ENCODE assay signal across 13 mouse cellular contexts in the genomic region with DNA sequence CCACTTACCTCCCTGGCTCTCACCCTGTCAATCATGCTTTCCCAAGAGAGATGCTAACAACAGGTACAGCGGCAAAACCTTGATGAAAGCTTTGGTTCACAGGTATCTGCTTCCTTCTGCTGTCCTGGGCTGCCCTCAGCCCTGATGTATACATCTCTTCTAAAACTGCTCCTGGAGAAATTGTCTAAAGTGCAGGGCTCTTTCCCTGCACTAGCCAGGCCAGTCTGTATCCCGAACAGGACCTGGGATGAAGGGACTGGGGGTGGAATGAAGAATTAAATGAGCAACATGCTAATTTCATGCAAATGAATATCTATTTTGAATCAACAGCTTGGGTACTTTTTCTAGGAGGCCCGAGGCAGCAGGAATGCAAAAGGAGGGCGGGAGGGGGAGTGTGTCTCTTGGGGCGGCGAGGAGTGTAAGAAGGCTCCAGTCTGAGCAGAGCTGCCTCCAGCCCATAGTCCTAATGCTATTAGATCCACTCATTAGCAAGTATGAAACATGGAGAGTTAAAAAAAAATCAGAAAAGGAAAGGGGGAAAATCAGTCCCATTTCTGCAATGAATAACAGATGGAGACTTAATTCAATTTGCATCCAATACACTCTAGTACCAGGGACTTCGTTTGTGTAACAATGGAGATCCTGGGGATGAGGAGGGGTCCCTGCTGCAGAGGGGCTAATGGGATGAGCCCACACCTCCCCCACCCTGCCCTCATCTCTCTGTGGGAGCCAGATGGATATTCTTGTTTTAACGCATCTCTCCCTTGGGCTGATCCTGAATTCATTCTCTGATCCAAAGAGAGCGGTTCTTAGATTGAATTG.
DNase-seq lines count a peak whose midpoint lies in the region; ATAC-seq and TF ChIP-seq lines count a peak whose summit lies in the region.
"Had no signal": no experiment of that assay in that cellular context is flagged by ENCODE, and none has a peak within 500 bp of the region (broad histone marks: within the 10 kb centered on the region; RNA-seq: fewer than 3 reads in every experiment).

No protein-coding gene starts in this region.

- in situ Hi-C loops in ES-E14 (cut with MboI; ENCODE audit: low sequenced_read_pairs in 2 of 2, unreplicated experiment in 2 of 2): no loop called here

- WGBS in forebrain, embryonic 14.5 days: 5% methylated on average over 9 of the region's 9 CpGs
- 5% methylated on average over 9 of the region's 9 CpGs for WGBS in midbrain, embryonic 12.5 days

- no peak overlapping the region for H3K4me3 ChIP-seq in ES-E14 (ENCODE audit: insufficient read depth in 1 of 2, low read depth in 1 of 2, low read length in 2 of 2, poor library complexity in 1 of 2, severe bottlenecking in 1 of 2)
- H3K4me3 ChIP-seq in forebrain, embryonic 14.5 days (ENCODE audit: low read depth, low read length): no peak overlapping the region
- no peak overlapping the region for H3K4me3 ChIP-seq in midbrain, embryonic 12.5 days
- H3K4me3 ChIP-seq: limb, embryonic 12.5 days had no signal

- DNase-seq in frontal cortex, adult 2 months (ENCODE audit: extremely low spot score in 1 of 2, low spot score in 1 of 2): peak; percentile 24 to 57
- DNase-seq in frontal cortex, postnatal 14 days (ENCODE audit: low spot score in 2 of 2): no peak
- DNase-seq in ES-E14 (ENCODE audit: low read depth, low spot score): no peak
- peak; percentile 66 for DNase-seq in forebrain, embryonic 14.5 days (ENCODE audit: low spot score)
- DNase-seq in spleen, postnatal 10 days (ENCODE audit: low spot score in 2 of 2): no peak
- DNase-seq in ovary, adult 18-20 months (ENCODE audit: low spot score): no peak
- DNase-seq in lung, postnatal 25 days (ENCODE audit: low spot score): no peak
- DNase-seq: cerebellum, adult 18-20 months; kidney, adult 9 months; lung, postnatal 14 days had no signal

- H3K4me1 ChIP-seq in ES-E14 (ENCODE audit: control insufficient read depth in 2 of 2, insufficient read depth in 2 of 2, low read length in 2 of 2, poor library complexity in 1 of 2): peaks cover 6 to 26% of the 10 kb centered on the region in 2 experiments
- peaks cover 8% of the 10 kb centered on the region; the same call in 1 of the 2 replicates for H3K4me1 ChIP-seq in forebrain, embryonic 14.5 days (ENCODE audit: control insufficient read depth, insufficient read depth, low read length)
- peaks cover 15% of the 10 kb centered on the region for H3K4me1 ChIP-seq in midbrain, embryonic 12.5 days
- H3K4me1 ChIP-seq: limb, embryonic 12.5 days had no signal

- H3K27ac ChIP-seq in ES-E14 (ENCODE audit: insufficient read depth, low read depth, low read length, poor library complexity, severe bottlenecking): peak overlapping the region; percentile 34; the same call in 1 of the 2 replicates
- no peak overlapping the region for H3K27ac ChIP-seq in forebrain, embryonic 14.5 days (ENCODE audit: low read depth, low read length)
- H3K27ac ChIP-seq in midbrain, embryonic 12.5 days (replicated peaks): peak overlapping the region; percentile 54
- H3K27ac ChIP-seq: limb, embryonic 12.5 days; stomach, postnatal 0 days had no signal

- ATAC-seq in forebrain, embryonic 14.5 days: peak; percentile 58; the same call in 1 of the 2 replicates
- ATAC-seq in midbrain, embryonic 12.5 days (ENCODE audit: low FRiP score, low read depth): peak; percentile 91

- H3K27me3 ChIP-seq in forebrain, embryonic 14.5 days (replicated peaks; ENCODE audit: control insufficient read depth, insufficient read depth, low read length): no peaks in the 10 kb centered on the region; the same call in 1 of the 2 replicates
- H3K27me3 ChIP-seq in midbrain, embryonic 12.5 days: no peaks in the 10 kb centered on the region
- H3K27me3 ChIP-seq: limb, embryonic 12.5 days had no signal

- no peaks in the 10 kb centered on the region for H3K9me3 ChIP-seq in ES-E14 (ENCODE audit: control insufficient read depth, insufficient read depth, low read depth, low read length)
- no peaks in the 10 kb centered on the region for H3K9me3 ChIP-seq in forebrain, embryonic 14.5 days (replicated peaks; ENCODE audit: control insufficient read depth, low read length)
- no peaks in the 10 kb centered on the region for H3K9me3 ChIP-seq in midbrain, embryonic 12.5 days
- H3K9me3 ChIP-seq: limb, embryonic 12.5 days had no signal

- H3K4me2 ChIP-seq in forebrain, embryonic 14.5 days (ENCODE audit: low read length): no peak overlapping the region
- peak overlapping the region; percentile 30 for H3K4me2 ChIP-seq in midbrain, embryonic 12.5 days (replicated peaks)
- H3K4me2 ChIP-seq: limb, embryonic 12.5 days had no signal

- H3K36me3 ChIP-seq in ES-E14 (ENCODE audit: control insufficient read depth, insufficient read depth, low read length, poor library complexity, severe bottlenecking): no peaks in the 10 kb centered on the region
- H3K36me3 ChIP-seq in forebrain, embryonic 14.5 days (ENCODE audit: control insufficient read depth, insufficient read depth, low read length): no peaks in the 10 kb centered on the region
- H3K36me3 ChIP-seq in midbrain, embryonic 12.5 days: no peaks in the 10 kb centered on the region
- H3K36me3 ChIP-seq: limb, embryonic 12.5 days had no signal

- no peak overlapping the region for H3K9ac ChIP-seq in ES-E14 (ENCODE audit: insufficient read depth, low read depth, low read length, poor library complexity, severe bottlenecking)
- H3K9ac ChIP-seq in forebrain, embryonic 14.5 days (ENCODE audit: low read length): no peak overlapping the region
- H3K9ac ChIP-seq in midbrain, embryonic 12.5 days (replicated peaks): no peak overlapping the region
- H3K9ac ChIP-seq: limb, embryonic 12.5 days had no signal

TF ChIP-seq in ES-E14, 5 proteins besides CTCF, POLR2A, EP300 and RAD21:
- no peak for TF ChIP-seq ZC3H11A (IDR thresholded peaks at IDR 0.05; ENCODE audit: borderline replicate concordance, low read depth, low read length)
- TF ChIP-seq MAFK (IDR thresholded peaks at IDR 0.05; ENCODE audit: insufficient read depth, low read depth, low read length): no peak
- TF ChIP-seq CHD2 (IDR thresholded peaks at IDR 0.05; ENCODE audit: low read depth, low read length): no peak
- no peak for TF ChIP-seq ZNF384 (IDR thresholded peaks at IDR 0.05; ENCODE audit: low read depth, low read length)
- no peak for TF ChIP-seq HCFC1 (IDR thresholded peaks at IDR 0.05; ENCODE audit: borderline replicate concordance, insufficient read depth, low read length)

Comparison
In these comparisons a context has a peak if more than half of its experiments do, and no peak if none do; other contexts are left out.
1. DNase-seq: peak in frontal cortex, adult 2 months (2 of 2) and forebrain, embryonic 14.5 days (single experiment); none in frontal cortex, postnatal 14 days (0 of 2), ES-E14 (single experiment), spleen, postnatal 10 days (0 of 2), ovary, adult 18-20 months (single experiment) and lung, postnatal 25 days (single experiment).